15 mouse cellular contexts compared by ENCODE assay signal in genomic region chr3:129391888-129392813, GRCm38 (mm10). TPM values are rescaled to one million over a fixed set of nuclear protein-coding genes. Genes with fewer than 3 reads are reported as not detected.
DNase-seq lines count a peak whose midpoint lies in the region; ATAC-seq lines count a peak whose summit lies in the region.
"Had no signal": no experiment of that assay in that cellular context is flagged by ENCODE, and none has a peak within 500 bp of the region (broad histone marks: within the 10 kb centered on the region; RNA-seq: fewer than 3 reads in every experiment).

No protein-coding gene starts in this region.

- peak; percentile 76 for ATAC-seq in forebrain, embryonic 13.5 days
- ATAC-seq in forebrain, embryonic 11.5 days (replicated peaks; ENCODE audit: low FRiP score) = no peak
- no peak for ATAC-seq in intestine, embryonic 14.5 days (replicated peaks; ENCODE audit: low FRiP score, low TSS enrichment, low read depth)
- ATAC-seq in intestine, embryonic 15.5 days = no peak
- peak; percentile 59; the same call in 1 of the 2 replicates for ATAC-seq in neural tube, embryonic 15.5 days (ENCODE audit: low FRiP score)
- no peak for ATAC-seq in erythroblast, adult 5-6 weeks (replicated peaks; ENCODE audit: low FRiP score, poor library complexity, severe bottlenecking)
- ATAC-seq: inflammation-experienced regulatory T-cells, adult 6 months; liver, postnatal 0 days had no signal

- no peak for DNase-seq in forebrain, embryonic 11.5 days (ENCODE audit: low spot score)
- DNase-seq in intestine, embryonic 14.5 days (ENCODE audit: low spot score) = peak; percentile 50
- DNase-seq in neural tube, embryonic 10.5 days (ENCODE audit: extremely low spot score, low spot score) = no peak
- DNase-seq in urinary bladder, postnatal 14 days (ENCODE audit: low spot score) = no peak
- DNase-seq: liver, postnatal 0 days; right cerebral cortex, postnatal 4 days; thymus, postnatal 36 days had no signal

- H3K9ac ChIP-seq in forebrain, embryonic 13.5 days = no peak overlapping the region
- H3K9ac ChIP-seq in forebrain, embryonic 11.5 days (ENCODE audit: low read length) = no peak overlapping the region
- no peak overlapping the region for H3K9ac ChIP-seq in intestine, embryonic 14.5 days (ENCODE audit: low read length)
- no peak overlapping the region for H3K9ac ChIP-seq in intestine, embryonic 15.5 days
- no peak overlapping the region for H3K9ac ChIP-seq in neural tube, embryonic 15.5 days (replicated peaks)
- H3K9ac ChIP-seq: liver, postnatal 0 days; stomach, embryonic 15.5 days had no signal

- H3K4me2 ChIP-seq in forebrain, embryonic 13.5 days = no peak overlapping the region
- H3K4me2 ChIP-seq in forebrain, embryonic 11.5 days (ENCODE audit: low read depth, low read length, severe bottlenecking) = no peak overlapping the region
- no peak overlapping the region for H3K4me2 ChIP-seq in intestine, embryonic 14.5 days (ENCODE audit: low read length)
- no peak overlapping the region for H3K4me2 ChIP-seq in intestine, embryonic 15.5 days (replicated peaks)
- no peak overlapping the region for H3K4me2 ChIP-seq in neural tube, embryonic 15.5 days
- H3K4me2 ChIP-seq: stomach, embryonic 15.5 days had no signal

- H3K27me3 ChIP-seq in forebrain, embryonic 13.5 days = no peaks in the 10 kb centered on the region
- no peaks in the 10 kb centered on the region for H3K27me3 ChIP-seq in forebrain, embryonic 11.5 days (ENCODE audit: control insufficient read depth, insufficient read depth, low read length)
- no peaks in the 10 kb centered on the region for H3K27me3 ChIP-seq in intestine, embryonic 14.5 days (replicated peaks; ENCODE audit: control insufficient read depth, insufficient read depth, low read length)
- H3K27me3 ChIP-seq in intestine, embryonic 15.5 days (replicated peaks) = no peaks in the 10 kb centered on the region
- H3K27me3 ChIP-seq in neural tube, embryonic 15.5 days (replicated peaks) = no peaks in the 10 kb centered on the region
- H3K27me3 ChIP-seq: stomach, embryonic 15.5 days had no signal

- 53% methylated on average over 14 of the region's 14 CpGs for WGBS in forebrain, embryonic 13.5 days
- whole genome bisulfite sequencing in forebrain, embryonic 11.5 days = 73% methylated on average over 14 of the region's 14 CpGs
- WGBS in intestine, embryonic 14.5 days = 55% methylated on average over 14 of the region's 14 CpGs
- WGBS in intestine, embryonic 15.5 days = 61% methylated on average over 14 of the region's 14 CpGs
- 58% methylated on average over 14 of the region's 14 CpGs for WGBS in neural tube, embryonic 15.5 days

- no peak overlapping the region for H3K4me3 ChIP-seq in forebrain, embryonic 13.5 days
- no peak overlapping the region for H3K4me3 ChIP-seq in forebrain, embryonic 11.5 days (ENCODE audit: low read depth, low read length)
- no peak overlapping the region for H3K4me3 ChIP-seq in intestine, embryonic 14.5 days (ENCODE audit: low read depth, low read length)
- H3K4me3 ChIP-seq in intestine, embryonic 15.5 days (replicated peaks) = no peak overlapping the region
- no peak overlapping the region for H3K4me3 ChIP-seq in neural tube, embryonic 15.5 days (replicated peaks)
- H3K4me3 ChIP-seq: stomach, embryonic 15.5 days had no signal

- H3K36me3 ChIP-seq in forebrain, embryonic 13.5 days (ENCODE audit: poor library complexity, severe bottlenecking) = no peaks in the 10 kb centered on the region
- H3K36me3 ChIP-seq in forebrain, embryonic 11.5 days (ENCODE audit: control insufficient read depth, insufficient read depth, low read length) = no peaks in the 10 kb centered on the region
- no peaks in the 10 kb centered on the region for H3K36me3 ChIP-seq in intestine, embryonic 14.5 days (ENCODE audit: control insufficient read depth, insufficient read depth, low read length)
- H3K36me3 ChIP-seq in intestine, embryonic 15.5 days = no peaks in the 10 kb centered on the region
- H3K36me3 ChIP-seq in neural tube, embryonic 15.5 days = no peaks in the 10 kb centered on the region
- H3K36me3 ChIP-seq: stomach, embryonic 15.5 days had no signal

- no peak overlapping the region; the same call in 1 of the 2 replicates for H3K27ac ChIP-seq in forebrain, embryonic 13.5 days
- H3K27ac ChIP-seq in forebrain, embryonic 11.5 days (ENCODE audit: low read depth, low read length) = no peak overlapping the region
- H3K27ac ChIP-seq in intestine, embryonic 14.5 days (ENCODE audit: low read depth) = no peak overlapping the region
- H3K27ac ChIP-seq in intestine, embryonic 15.5 days = no peak overlapping the region
- H3K27ac ChIP-seq in neural tube, embryonic 15.5 days (replicated peaks) = peak overlapping the region; percentile 48; the same call in 1 of the 2 replicates
- H3K27ac ChIP-seq: stomach, embryonic 15.5 days had no signal

- H3K9me3 ChIP-seq in forebrain, embryonic 13.5 days (replicated peaks) = peaks cover 6% of the 10 kb centered on the region
- H3K9me3 ChIP-seq in forebrain, embryonic 11.5 days (ENCODE audit: control insufficient read depth, low read length) = no peaks in the 10 kb centered on the region
- H3K9me3 ChIP-seq in intestine, embryonic 14.5 days (ENCODE audit: control insufficient read depth, low read length) = no peaks in the 10 kb centered on the region
- no peaks in the 10 kb centered on the region for H3K9me3 ChIP-seq in intestine, embryonic 15.5 days
- peaks cover 2% of the 10 kb centered on the region; the same call in 1 of the 2 replicates for H3K9me3 ChIP-seq in neural tube, embryonic 15.5 days (replicated peaks)
- H3K9me3 ChIP-seq: stomach, embryonic 15.5 days had no signal

- H3K4me1 ChIP-seq in forebrain, embryonic 13.5 days = 0 out of 2 replicates have a peak, but pooled peaks cover 7% of the 10 kb centered on the region
- H3K4me1 ChIP-seq in forebrain, embryonic 11.5 days (replicated peaks; ENCODE audit: control insufficient read depth, insufficient read depth, low read length) = no peaks in the 10 kb centered on the region
- no peaks in the 10 kb centered on the region; the same call in 1 of the 2 replicates for H3K4me1 ChIP-seq in intestine, embryonic 14.5 days (replicated peaks; ENCODE audit: control insufficient read depth, insufficient read depth, low read length)
- no peaks in the 10 kb centered on the region for H3K4me1 ChIP-seq in intestine, embryonic 15.5 days (replicated peaks)
- H3K4me1 ChIP-seq in neural tube, embryonic 15.5 days = no peaks in the 10 kb centered on the region
- H3K4me1 ChIP-seq: stomach, embryonic 15.5 days had no signal

RNA-seq across cellular contexts. Expression of gene Enpep, which starts 59.6 kb away (rescaled TPM):
- polyA plus RNA-seq in forebrain, embryonic 13.5 days (2015; fragmentation: Nextera tagmentation; extraction: Ambion mirVana) = 0.29 and 0.43 TPM in 2 replicates
- polyA plus RNA-seq in forebrain, embryonic 11.5 days (2014; fragmentation: Nextera tagmentation; extraction: Ambion mirVana) = 0.24 and 0.39 TPM in 2 replicates
- 40.4 and 40.9 TPM in 2 replicates for polyA plus RNA-seq in intestine, embryonic 14.5 days (2014; fragmentation: Nextera tagmentation; extraction: Ambion mirVana)
- 97.2 and 100 TPM in 2 replicates for polyA plus RNA-seq in intestine, embryonic 15.5 days (2015; fragmentation: Nextera tagmentation; extraction: Ambion mirVana)
- 3.0 and 7.8 TPM in 2 replicates for polyA plus RNA-seq in neural tube, embryonic 15.5 days (2015; fragmentation: Nextera tagmentation; extraction: Ambion mirVana)
- not detected in 2 replicates for total RNA-seq in erythroblast, adult 5-6 weeks (2015; ENCODE audit: low replicate concordance)
- total RNA-seq in erythroblast, adult 5-6 weeks (2017; ENCODE audit: low replicate concordance) = not detected in 2 replicates
- total RNA-seq: monocyte, adult 5-6 weeks had no signal
- polyA plus RNA-seq: C2C12; inflammation-experienced regulatory T-cells, adult 6 months had no signal

Comparison
In these comparisons a context has a peak if more than half of its experiments do, and no peak if none do; other contexts are left out.
1. ATAC-seq: peak in forebrain, embryonic 13.5 days (single experiment) and neural tube, embryonic 15.5 days (single experiment); none in forebrain, embryonic 11.5 days (single experiment), intestine, embryonic 14.5 days (single experiment), intestine, embryonic 15.5 days (single experiment) and erythroblast, adult 5-6 weeks (single experiment).